Mouse (Mus musculus): Measurements from ENCODE around the gene Kdelr1.
A peak's percentile ranks its signal among the peaks of the same experiment; 100 is the strongest.

Kdelr1 gene

GRCm38 (mm10) chr7:45916056-45917003 lies 43.8 kb downstream of the Kdelr1 start:
- DNase-seq (ENCODE audit: extremely low spot score, low spot score): no peak

- DNase-seq (ENCODE audit: extremely low spot score, low spot score): peak; percentile 74
Observed at GRCm38 (mm10) chr7:45917004-45917704, 44.6 kb downstream of the Kdelr1 start.

- DNase-seq (ENCODE audit: extremely low spot score, low spot score): no peak
Observed at GRCm38 (mm10) chr7:45917926-45918325, 45.4 kb downstream of the Kdelr1 start.

GRCm38 (mm10) chr7:45919083-45919671 lies 46.6 kb downstream of the Kdelr1 start:
- no peak for DNase-seq (ENCODE audit: extremely low spot score, low spot score)

GRCm38 (mm10) chr7:45919761-45920160 lies 47.2 kb downstream of the Kdelr1 start:
- DNase-seq (ENCODE audit: extremely low spot score, low spot score): no peak

GRCm38 (mm10) chr7:45920583-45921241 lies 48.1 kb downstream of the Kdelr1 start:
- no peak for DNase-seq (ENCODE audit: extremely low spot score, low spot score)

- DNase-seq (ENCODE audit: extremely low spot score, low spot score): no peak
Observed at GRCm38 (mm10) chr7:45921242-45921621, 48.7 kb downstream of the Kdelr1 start, which contains the start of gene Emp3. Gene Emp3 (minus strand): TSS chr7:45921404.

- no peak for DNase-seq (ENCODE audit: extremely low spot score, low spot score)
Observed at GRCm38 (mm10) chr7:45921950-45922600, 49.5 kb downstream of the Kdelr1 start.

GRCm38 (mm10) chr7:45922928-45923761 lies 50.6 kb downstream of the Kdelr1 start:
- peak; percentile 93 for DNase-seq (ENCODE audit: extremely low spot score, low spot score)

GRCm38 (mm10) chr7:45923762-45924428 lies 51.3 kb downstream of the Kdelr1 start, which contains the start of gene Ccdc114:
Gene Ccdc114 (plus strand): TSS chr7:45924072.
- DNase-seq (ENCODE audit: extremely low spot score, low spot score): peak; percentile 62

GRCm38 (mm10) chr7:45924429-45924816 lies 51.9 kb downstream of the Kdelr1 start:
- DNase-seq (ENCODE audit: extremely low spot score, low spot score): peak; percentile 44

- no peak for DNase-seq (ENCODE audit: extremely low spot score, low spot score)
Observed at GRCm38 (mm10) chr7:45928626-45929295, 56.2 kb downstream of the Kdelr1 start.

- no peak for DNase-seq (ENCODE audit: extremely low spot score, low spot score)
Observed at GRCm38 (mm10) chr7:45929688-45930087, 57.1 kb downstream of the Kdelr1 start.
